Mouse (Mus musculus) heart, adult 8-10 months (tissue): ENCODE measurements at regions not wholly inside any gene's neighbourhood (a gene's known extent, or its start where the extent isn't known, plus 50 kb on each side); places are given as distances from the start of the nearest gene placed in this dataset.

Experiments used
- DNase-seq: peaks from one replicate; pipeline ENCODE4 v3.0.0; 2022; ENCODE audit warnings: low spot score

GRCm38 (mm10) chr7:123642596-123642995 lies 142.3 kb upstream of the Zkscan2 start:
- DNase-seq, result no peak

DNA sequence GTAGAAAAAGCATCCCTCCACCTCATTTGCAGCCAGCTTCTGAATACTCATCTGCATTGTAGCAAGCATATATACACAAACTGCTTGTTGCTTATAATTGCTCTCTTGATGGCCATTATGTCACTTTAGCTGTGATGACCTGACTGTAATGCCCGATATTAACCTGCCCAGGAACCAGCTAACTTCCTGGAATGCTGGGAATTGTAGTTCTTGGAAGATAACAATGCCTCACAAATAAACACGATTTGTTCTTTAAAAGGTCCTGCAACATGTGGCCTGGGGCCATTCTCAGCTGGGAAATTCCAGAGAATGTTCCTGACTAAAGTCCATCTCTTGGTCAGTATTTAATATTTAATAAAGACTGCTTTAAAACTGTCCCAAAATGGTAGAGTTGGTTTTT lies 143.2 kb upstream of the Zkscan2 start:
- no peak for DNase-seq

GRCm38 (mm10) chr7:123645521-123645920 lies 145.3 kb upstream of the Zkscan2 start:
- no peak for DNase-seq

- DNase-seq, result no peak
Observed at GRCm38 (mm10) chr7:123665459-123665858, 165.2 kb upstream of the Zkscan2 start.

DNA sequence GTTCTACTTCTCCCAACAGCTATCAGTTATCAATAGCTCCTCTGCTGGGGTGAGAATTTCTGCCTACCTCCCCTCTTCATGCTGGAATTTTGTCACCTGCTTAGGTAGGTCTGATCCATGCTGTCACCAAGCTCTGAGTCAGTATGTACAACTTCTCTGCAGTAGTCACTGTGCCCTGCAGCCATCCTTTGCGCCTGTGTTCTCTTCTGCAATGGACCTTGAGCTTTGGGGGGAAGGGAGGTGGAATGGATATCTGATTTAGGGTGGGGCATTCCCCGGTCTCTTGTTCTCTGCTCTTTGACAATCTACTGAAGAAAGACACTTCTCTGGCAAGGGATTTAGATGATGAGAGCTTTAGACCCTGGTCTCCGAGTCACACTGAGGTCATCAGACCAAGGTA lies 184.5 kb upstream of the Zkscan2 start:
- no peak for DNase-seq

- DNase-seq, result no peak
Observed at GRCm38 (mm10) chr7:123686547-123686946, 186.3 kb upstream of the Zkscan2 start.

GRCm38 (mm10) chr7:123731016-123731415 lies 230.8 kb upstream of the Zkscan2 start:
- DNase-seq, result no peak

DNA sequence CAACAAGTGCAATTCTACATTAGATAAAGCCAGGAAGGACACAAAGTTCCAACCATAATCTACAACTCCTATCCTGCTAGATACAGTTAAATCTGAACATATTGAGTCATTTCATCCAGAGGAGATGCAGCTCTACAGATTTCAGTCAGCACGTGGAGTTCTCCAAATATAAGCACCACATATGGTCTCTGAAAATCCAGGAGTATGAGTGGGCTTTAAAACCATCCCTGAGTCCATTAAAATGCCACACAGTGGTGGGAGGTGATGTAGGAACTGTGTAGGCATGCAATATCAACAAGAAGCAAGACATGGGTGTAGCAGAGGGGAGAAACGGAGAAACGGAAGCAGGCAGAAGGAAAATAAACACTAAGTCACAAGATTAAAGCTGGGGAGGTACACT lies 232.8 kb upstream of the Zkscan2 start:
- DNase-seq, result no peak

- DNase-seq, result no peak
Observed at GRCm38 (mm10) chr7:123747986-123748385, 234.7 kb upstream of the Hs3st4 start.

DNA sequence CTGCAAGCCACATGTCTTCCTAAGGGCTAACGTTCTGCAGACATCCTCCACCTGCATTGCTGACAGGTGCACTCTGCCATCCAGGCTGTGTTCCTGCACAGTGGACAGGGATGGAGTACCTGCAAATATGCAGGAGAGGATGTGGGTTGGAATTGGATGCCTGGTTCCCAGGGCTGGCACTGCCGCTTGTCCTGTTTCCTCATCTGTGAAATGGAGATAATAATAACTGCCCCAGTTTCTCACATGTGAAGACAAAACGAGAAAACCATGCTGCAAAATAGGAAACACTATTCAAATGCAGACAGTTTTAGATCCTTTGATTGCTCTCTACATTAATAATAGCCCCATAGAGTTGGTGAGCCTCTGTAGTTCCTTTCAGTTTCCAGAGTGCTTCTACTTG lies 229.4 kb upstream of the Hs3st4 start:
- no peak for DNase-seq

DNA sequence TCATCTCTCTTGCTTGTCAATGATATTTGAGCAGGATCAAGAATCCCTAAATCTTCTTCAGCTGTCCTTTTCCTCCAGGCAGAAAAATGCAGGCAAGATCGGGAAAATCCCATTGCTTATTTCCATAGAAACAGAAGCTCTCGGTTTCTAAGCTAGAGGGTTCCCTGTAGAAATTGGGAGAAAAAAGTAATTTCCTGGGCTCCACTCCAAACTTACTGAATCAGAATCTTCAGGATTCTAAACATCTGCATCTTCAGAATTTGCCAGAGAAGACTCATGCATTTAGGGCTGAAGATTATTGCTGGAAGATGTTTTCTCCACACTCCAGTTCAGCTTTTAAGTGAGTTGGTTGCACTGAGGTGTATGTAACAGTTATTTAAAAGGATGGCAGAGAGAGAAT lies 187.6 kb upstream of the Hs3st4 start:
- no peak for DNase-seq

DNA sequence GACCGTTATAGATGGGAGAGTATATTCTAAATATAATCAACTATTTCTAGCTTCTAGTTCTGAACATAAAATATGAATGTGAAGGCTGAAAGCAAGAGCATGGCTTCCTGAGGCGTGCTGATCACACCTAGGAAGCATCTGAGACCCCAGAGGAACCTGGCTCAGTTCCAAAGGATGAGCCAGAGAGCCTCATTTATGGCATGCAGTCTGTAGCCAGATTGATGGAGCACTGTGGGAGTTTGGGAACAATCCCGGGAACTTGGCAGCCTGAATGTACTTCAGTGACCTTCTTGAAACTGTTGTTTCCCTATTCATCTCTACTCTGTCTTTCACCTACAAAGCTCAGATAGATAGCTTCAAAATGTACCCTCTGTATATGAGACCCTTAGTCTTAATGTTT lies 186.6 kb upstream of the Hs3st4 start:
- no peak for DNase-seq

DNA sequence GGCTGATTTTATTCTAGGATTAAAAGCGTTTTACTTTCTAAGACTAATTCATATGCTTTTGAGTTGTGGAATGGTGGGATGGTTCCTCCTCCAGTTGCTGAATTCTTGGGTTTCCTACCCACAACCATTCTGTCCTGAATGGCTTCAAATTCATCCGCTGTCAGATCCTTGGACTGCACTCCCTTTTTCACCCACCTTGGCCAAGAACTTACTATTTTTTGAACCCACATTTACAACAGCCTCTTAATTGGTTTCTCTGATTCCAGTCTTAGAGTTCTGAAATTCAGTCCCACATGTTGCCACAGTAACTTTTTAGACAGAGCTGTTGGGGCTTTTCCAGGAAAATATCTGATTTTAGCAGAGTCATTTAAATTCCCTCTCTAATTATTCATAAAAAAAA lies 177.0 kb upstream of the Hs3st4 start:
- DNase-seq, result no peak

- DNase-seq, result no peak
Observed at GRCm38 (mm10) chr7:123823976-123824375, 158.7 kb upstream of the Hs3st4 start.

GRCm38 (mm10) chr7:123826406-123826805 lies 156.3 kb upstream of the Hs3st4 start:
- DNase-seq, result no peak

DNA sequence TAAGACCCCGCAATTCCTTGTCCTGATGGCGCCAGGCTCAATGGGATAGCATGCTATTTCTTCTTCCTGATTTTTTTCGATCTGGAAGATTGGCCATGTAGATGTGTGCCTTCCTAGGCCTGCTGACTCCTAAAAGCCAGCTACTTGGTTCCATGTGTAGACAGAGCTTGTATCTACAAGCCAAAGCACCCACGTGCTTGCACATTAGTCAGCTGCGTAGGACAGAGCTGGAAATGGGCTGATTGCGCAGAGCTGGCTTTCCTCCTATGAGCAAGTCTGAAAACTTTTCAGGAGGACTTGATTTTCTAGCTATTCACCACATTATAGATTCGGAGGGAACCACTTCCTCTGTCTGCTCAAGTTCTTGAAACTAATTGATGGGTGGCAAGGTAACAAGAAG lies 140.1 kb upstream of the Hs3st4 start:
- DNase-seq, result no peak

DNA sequence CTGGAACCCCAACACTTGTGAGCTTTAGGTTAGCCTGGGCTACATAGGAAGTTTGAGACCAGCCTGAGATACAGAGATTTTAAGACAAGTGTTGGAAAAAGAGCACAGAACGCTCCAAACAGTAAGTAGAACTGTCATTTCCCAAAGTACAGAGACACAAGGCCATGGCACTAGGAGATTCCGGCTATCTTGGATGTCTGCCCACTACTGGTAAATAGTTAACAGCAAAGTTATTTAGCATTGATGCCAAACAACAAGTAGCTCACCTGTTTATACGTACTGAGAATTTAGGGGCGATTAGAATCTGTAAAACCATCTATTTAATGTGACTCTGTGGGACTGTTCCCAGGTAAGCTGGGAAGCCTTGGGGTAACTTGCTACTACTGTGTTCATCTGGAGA lies 135.6 kb upstream of the Hs3st4 start:
- DNase-seq, result no peak

- no peak for DNase-seq
Observed at GRCm38 (mm10) chr7:123848644-123849043, 134.0 kb upstream of the Hs3st4 start.

DNA sequence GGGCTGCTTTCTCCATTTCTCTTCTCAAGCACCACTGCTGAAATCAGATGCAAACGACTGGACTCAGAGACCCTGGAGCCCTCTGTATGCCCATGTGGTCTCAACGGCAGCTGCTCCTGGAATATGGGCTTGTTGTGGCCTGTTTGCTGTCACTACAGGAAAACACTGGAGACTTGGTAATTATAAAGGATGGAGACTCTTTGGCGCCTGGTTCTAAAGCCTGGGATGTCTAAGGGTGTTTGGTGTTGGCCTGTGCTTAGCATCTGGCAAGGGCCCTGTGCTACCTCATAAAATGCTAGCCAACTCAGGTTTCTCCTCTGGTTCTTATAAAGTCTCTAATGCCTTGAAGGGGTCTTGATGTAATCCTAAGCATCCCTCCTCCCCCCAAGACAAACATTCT lies 133.4 kb upstream of the Hs3st4 start:
- DNase-seq, result no peak

DNA sequence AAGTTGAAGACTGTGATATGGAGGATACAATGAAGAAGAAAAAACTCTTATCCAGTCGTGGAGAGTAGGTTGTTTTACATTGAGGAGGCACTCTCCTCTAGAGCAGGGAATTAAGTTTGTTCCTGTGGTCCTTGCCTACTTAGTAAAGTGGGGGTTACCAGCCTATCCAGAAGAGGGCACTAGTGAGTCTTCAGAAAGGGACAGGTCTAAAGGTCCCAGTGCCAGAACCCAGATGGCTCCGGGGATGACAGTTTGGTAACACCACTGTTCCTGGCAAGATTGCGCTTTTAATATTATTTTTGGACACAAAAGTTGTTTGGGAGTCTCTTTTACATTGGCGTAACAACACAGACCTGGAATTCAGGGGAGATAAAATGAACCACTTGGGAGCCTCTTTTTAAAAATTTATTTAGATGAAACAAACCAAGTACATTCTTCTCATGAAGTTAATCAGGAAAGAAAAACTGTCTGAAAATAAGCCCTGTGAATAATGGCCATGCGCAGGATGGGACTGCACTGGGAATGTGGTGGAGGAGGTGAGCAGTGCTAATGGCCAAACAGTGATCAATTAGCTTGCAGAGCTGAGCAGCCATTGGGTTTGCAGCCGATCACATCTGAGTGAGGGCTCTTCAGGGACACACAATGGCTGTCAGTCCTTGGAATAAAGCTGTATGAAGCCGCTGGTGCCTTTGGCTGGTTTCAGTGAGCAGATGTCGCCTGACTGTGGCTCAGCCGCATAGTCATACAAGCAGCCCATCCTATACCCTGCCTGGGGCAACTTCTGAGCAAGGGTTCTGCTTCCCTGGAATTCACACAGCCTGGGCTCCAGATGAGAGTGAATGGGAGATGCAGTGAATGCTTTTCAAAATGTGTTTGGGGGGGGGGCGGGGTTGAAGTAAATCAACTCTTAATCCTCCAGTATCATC lies 132.1 kb upstream of the Hs3st4 start:
- DNase-seq, result peak; percentile 1

DNA sequence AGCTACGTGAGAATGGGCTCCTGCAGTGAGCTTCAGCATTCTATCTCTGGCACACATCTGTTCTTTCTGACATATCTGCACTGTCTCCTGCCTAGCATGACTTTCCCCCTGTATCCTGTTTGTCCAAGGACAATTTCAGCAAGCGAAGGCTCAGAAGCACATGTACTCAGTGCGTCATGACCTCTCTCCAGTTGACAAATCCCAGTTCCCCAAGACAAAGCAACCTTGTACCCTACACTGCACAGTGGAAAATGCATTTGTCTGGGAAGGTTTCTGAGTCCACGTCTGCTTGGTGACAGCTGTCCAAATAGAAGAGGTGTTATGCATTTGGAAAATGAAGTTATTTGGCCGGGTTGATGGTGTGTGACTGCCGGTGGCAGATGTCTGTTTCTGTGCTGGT lies 125.1 kb upstream of the Hs3st4 start:
- DNase-seq, result no peak

DNA sequence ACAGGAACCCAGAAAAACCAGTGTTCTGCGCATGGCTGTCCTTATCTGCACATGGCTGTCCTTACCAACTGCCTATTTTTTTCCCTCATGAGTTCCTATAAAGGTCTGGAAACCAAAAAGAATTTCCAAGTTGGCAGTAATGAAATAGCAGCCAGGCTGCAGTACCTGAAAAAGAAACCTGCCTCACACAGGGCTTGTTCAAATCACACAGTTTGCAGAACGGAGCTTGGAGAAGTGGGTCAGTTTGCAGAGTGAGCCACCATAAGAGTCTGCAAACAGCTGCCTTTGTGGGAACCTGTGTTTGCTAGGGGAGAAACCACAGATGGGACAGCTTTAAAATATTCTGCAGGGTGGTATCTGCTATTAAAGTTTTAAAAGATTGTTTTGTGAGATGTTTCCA lies 121.0 kb upstream of the Hs3st4 start:
- no peak for DNase-seq

DNA sequence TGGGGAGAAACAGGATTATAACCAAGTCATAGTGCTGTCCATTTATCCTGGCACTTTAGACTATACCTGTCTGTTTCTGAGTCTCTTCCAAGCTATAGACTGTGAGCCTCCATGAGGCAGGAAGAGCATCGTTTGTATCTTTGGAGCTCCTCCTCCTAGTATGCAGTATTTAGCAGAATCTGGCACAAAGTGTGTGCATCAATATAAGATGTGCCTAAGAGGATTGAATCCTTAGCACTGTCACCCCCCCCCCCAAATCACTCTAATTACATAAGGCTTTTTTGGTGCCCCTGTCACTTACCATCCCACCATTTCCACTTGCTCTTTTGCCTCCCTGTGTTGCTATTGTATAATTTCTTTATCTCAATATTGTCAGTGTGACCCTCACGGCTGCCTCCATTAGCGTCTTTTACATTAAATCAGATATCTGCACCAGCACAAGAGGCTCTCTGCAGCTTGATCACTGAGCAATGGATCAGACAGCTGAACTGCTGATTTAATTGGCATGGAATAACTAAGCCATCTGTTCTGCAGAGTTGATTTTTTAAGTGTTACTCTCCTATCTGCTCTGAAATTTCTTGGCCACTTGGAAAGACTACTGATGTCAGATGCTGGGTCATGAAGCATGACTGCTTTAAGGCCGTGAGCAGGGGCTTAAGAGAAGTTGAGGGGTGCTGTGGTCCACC lies 85.8 kb upstream of the Hs3st4 start:
- DNase-seq, result no peak
